Mouse (Mus musculus) midbrain, embryonic 10.5 days (tissue): ENCODE measurements around the gene Cdc20b. TPM values are rescaled to one million over a fixed set of nuclear protein-coding genes. Genes with fewer than 3 reads are reported as not detected.

ENCODE experiments used
- DNase-seq: peaks from one replicate; pipeline ENCODE4 v3.0.0-alpha.2; 2017; ENCODE audit warnings: low spot score
- H3K27ac ChIP-seq: fragments of 300-500 bp; sonication (generic); replicated peaks from 2 replicates; pipeline ENCODE4 v1.5.1; 2016; ENCODE audit warnings: mild to moderate bottlenecking
- H3K27me3 ChIP-seq: fragments of 300-500 bp; sonication (generic); 2 replicates; pipeline ENCODE4 v1.6.1; 2016; ENCODE audit warnings: low read depth, mild to moderate bottlenecking; ENCODE audit not compliant: poor library complexity, severe bottlenecking
- H3K36me3 ChIP-seq: fragments of 300-500 bp; sonication (generic); 2 replicates; pipeline ENCODE4 v1.6.1; 2016; ENCODE audit warnings: mild to moderate bottlenecking, moderate library complexity
- H3K4me1 ChIP-seq: fragments of 300-500 bp; sonication (generic); 2 replicates; pipeline ENCODE4 v1.6.1; 2016
- H3K4me3 ChIP-seq: fragments of 300-500 bp; sonication (generic); 2 replicates; pipeline ENCODE4 v1.5.1; 2016; ENCODE audit warnings: mild to moderate bottlenecking, moderate library complexity
- H3K9me3 ChIP-seq: fragments of 300-500 bp; sonication (generic); replicated peaks from 2 replicates; pipeline ENCODE4 v1.6.1; 2016; ENCODE audit warnings: mild to moderate bottlenecking
- WGBS: fragments of 180-500 bp; shearing (Covaris S2); methylation state at CpG from one replicate; pipeline ENCODE4 v1.1.7; 2016; 5-methylcytosine and 5-hydroxymethylcytosine counted together
- polyA plus RNA-seq: library from polyadenylated mRNA; unstranded; fragments of >200 nt; fragmentation: Nextera tagmentation; extraction: Ambion mirVana; gene quantifications from 2 replicates; pipeline ENCODE4 v1.2.1, GENCODE M21; 2016

Gene Cdc20b
- polyA plus RNA-seq, 1 experiment from 2014 or later: 0.17 TPM

- Histone ChIP-seq H3K27ac (no peak overlapping the region), H3K4me1 (peaks cover 38% of the 10 kb centered on the region), H3K9me3 (no peaks in the 10 kb centered on the region), H3K36me3 (no peaks in the 10 kb centered on the region), H3K27me3 (peaks cover 63% of the 10 kb centered on the region), H3K4me3 (peak overlapping the region; percentile 59)
- peak; percentile 58 for DNase-seq
- 3% methylated on average over 11 of the region's 11 CpGs for whole genome bisulfite sequencing
These were observed 532 bp upstream of the Cdc20b start for GRCm38 (mm10) chr13:113034271-113034886.

- no peak overlapping the region for H3K27ac ChIP-seq
- WGBS: 0% methylated on average over 4 of the region's 4 CpGs
These were observed 941 bp downstream of the Cdc20b start for GRCm38 (mm10) chr13:113035852-113036251.

GRCm38 (mm10) chr13:113044876-113045275 is 10.0 kb downstream of the Cdc20b start:
- Histone ChIP-seq H3K27me3 (no peaks in the 10 kb centered on the region), H3K9me3 (no peaks in the 10 kb centered on the region), H3K36me3 (peaks cover 34% of the 10 kb centered on the region), H3K4me1 (peaks cover 12% of the 10 kb centered on the region), H3K27ac (no peak overlapping the region), H3K4me3 (peak overlapping the region; percentile 64)
- no peak for DNase-seq
- 92% methylated on average over 3 of the region's 3 CpGs for WGBS

More at GRCm38 (mm10) chr13:113035852-113036251, 941 bp downstream of the Cdc20b start:
- Histone ChIP-seq H3K36me3 (no peaks in the 10 kb centered on the region), H3K4me1 (peaks cover 38% of the 10 kb centered on the region), H3K27me3 (peaks cover 49% of the 10 kb centered on the region), H3K4me3 (peak overlapping the region; percentile 59), H3K9me3 (no peaks in the 10 kb centered on the region)
- peak; percentile 75 for DNase-seq

GRCm38 (mm10) chr13:113045458-113046110 is 10.7 kb downstream of the Cdc20b start:
- WGBS: 33% methylated on average over 18 of the region's 18 CpGs
- H3K9me3 ChIP-seq: no peaks in the 10 kb centered on the region
- peaks cover 12% of the 10 kb centered on the region for H3K4me1 ChIP-seq
- no peaks in the 10 kb centered on the region for H3K27me3 ChIP-seq
- H3K27ac ChIP-seq: peak overlapping the region; percentile 86
- H3K4me3 ChIP-seq: peak overlapping the region; percentile 64
- H3K36me3 ChIP-seq: peaks cover 34% of the 10 kb centered on the region
- no peak for DNase-seq

GRCm38 (mm10) chr13:113046211-113046883 is 11.4 kb downstream of the Cdc20b start, which contains the start of gene Gpx8:
Gene Gpx8 (minus strand): TSS chr13:113046410.
- DNase-seq: peak; percentile 80
- Histone ChIP-seq H3K4me3 (peak within 1 kb of the TSS; percentile 64), H3K27ac (peak within 1 kb of the TSS; percentile 86), H3K4me1 (peaks cover 12% of the 10 kb centered on the region), H3K36me3 (peaks cover 31% of the 10 kb centered on the region), H3K9me3 (no peaks in the 10 kb centered on the region), H3K27me3 (no peaks in the 10 kb centered on the region)
- WGBS: 6% methylated on average over 21 of the region's 21 CpGs

GRCm38 (mm10) chr13:113047018-113047417 is 12.1 kb downstream of the Cdc20b start:
- no peak for DNase-seq
- Histone ChIP-seq H3K9me3 (no peaks in the 10 kb centered on the region), H3K27ac (no peak overlapping the region), H3K4me3 (peak overlapping the region; percentile 64; the same call in 1 of the 2 replicates), H3K36me3 (peaks cover 24% of the 10 kb centered on the region), H3K4me1 (peaks cover 12% of the 10 kb centered on the region), H3K27me3 (no peaks in the 10 kb centered on the region)

GRCm38 (mm10) chr13:113047647-113048046 is 12.7 kb downstream of the Cdc20b start:
- H3K36me3 ChIP-seq: peaks cover 19% of the 10 kb centered on the region
- H3K4me1 ChIP-seq: peaks cover 12% of the 10 kb centered on the region
- no peak overlapping the region for H3K27ac ChIP-seq
- no peaks in the 10 kb centered on the region for H3K9me3 ChIP-seq
- no peaks in the 10 kb centered on the region for H3K27me3 ChIP-seq
- no peak overlapping the region for H3K4me3 ChIP-seq
- DNase-seq: no peak
- 86% methylated on average over 3 of the region's 3 CpGs for WGBS

GRCm38 (mm10) chr13:113054230-113054629 is 19.3 kb downstream of the Cdc20b start:
- Histone ChIP-seq H3K27me3 (no peaks in the 10 kb centered on the region), H3K9me3 (no peaks in the 10 kb centered on the region), H3K36me3 (no peaks in the 10 kb centered on the region), H3K27ac (no peak overlapping the region), H3K4me1 (no peaks in the 10 kb centered on the region), H3K4me3 (no peak overlapping the region)
- no peak for DNase-seq
- 90% methylated on average over 8 of the region's 8 CpGs for WGBS

GRCm38 (mm10) chr13:113055826-113056225 is 20.9 kb downstream of the Cdc20b start:
- 49% methylated on average over 8 of the region's 8 CpGs for WGBS
- Histone ChIP-seq H3K4me3 (no peak overlapping the region), H3K36me3 (no peaks in the 10 kb centered on the region), H3K9me3 (no peaks in the 10 kb centered on the region), H3K27me3 (no peaks in the 10 kb centered on the region), H3K27ac (no peak overlapping the region), H3K4me1 (no peaks in the 10 kb centered on the region)
- peak; percentile 44 for DNase-seq

GRCm38 (mm10) chr13:113061746-113062145 is 26.8 kb downstream of the Cdc20b start:
- Histone ChIP-seq H3K27me3 (no peaks in the 10 kb centered on the region), H3K27ac (no peak overlapping the region), H3K4me1 (no peaks in the 10 kb centered on the region), H3K36me3 (no peaks in the 10 kb centered on the region), H3K9me3 (no peaks in the 10 kb centered on the region), H3K4me3 (no peak overlapping the region)
- DNase-seq: no peak
- 93% methylated on average over 6 of the region's 6 CpGs for WGBS

- no peaks in the 10 kb centered on the region for H3K9me3 ChIP-seq
- H3K27me3 ChIP-seq: no peaks in the 10 kb centered on the region
- H3K27ac ChIP-seq: no peak overlapping the region
- 91% methylated on average over 9 of the region's 9 CpGs for WGBS
- H3K4me3 ChIP-seq: no peak overlapping the region
- no peaks in the 10 kb centered on the region for H3K36me3 ChIP-seq
- DNase-seq: no peak
- no peaks in the 10 kb centered on the region for H3K4me1 ChIP-seq
These were observed 29.6 kb downstream of the Cdc20b start for GRCm38 (mm10) chr13:113064542-113064941.

- Histone ChIP-seq H3K4me3 (no peak overlapping the region), H3K36me3 (no peaks in the 10 kb centered on the region), H3K27me3 (no peaks in the 10 kb centered on the region), H3K9me3 (no peaks in the 10 kb centered on the region), H3K4me1 (peaks cover 25% of the 10 kb centered on the region), H3K27ac (peak overlapping the region; percentile 49; the same call in 1 of the 2 replicates)
- peak; percentile 56 for DNase-seq
- 63% methylated on average over 9 of the region's 9 CpGs for WGBS
These were observed 44.1 kb downstream of the Cdc20b start for GRCm38 (mm10) chr13:113079021-113079420.

- Histone ChIP-seq H3K27me3 (no peaks in the 10 kb centered on the region), H3K9me3 (no peaks in the 10 kb centered on the region), H3K27ac (peak overlapping the region; percentile 46; the same call in 1 of the 2 replicates), H3K4me1 (peaks cover 25% of the 10 kb centered on the region), H3K4me3 (no peak overlapping the region), H3K36me3 (no peaks in the 10 kb centered on the region)
- 21% methylated on average over 1 of the region's 1 CpGs for WGBS
- DNase-seq: no peak
These were observed 47.2 kb downstream of the Cdc20b start for GRCm38 (mm10) chr13:113082101-113082500.
